Mouse (Mus musculus): ENCODE measurements around the gene Rab15. TPM values are rescaled to one million over a fixed set of nuclear protein-coding genes. Genes with fewer than 3 reads are reported as not detected.

Rab15 gene
- polyA plus RNA-seq, 1 experiment: 153 TPM

DNA sequence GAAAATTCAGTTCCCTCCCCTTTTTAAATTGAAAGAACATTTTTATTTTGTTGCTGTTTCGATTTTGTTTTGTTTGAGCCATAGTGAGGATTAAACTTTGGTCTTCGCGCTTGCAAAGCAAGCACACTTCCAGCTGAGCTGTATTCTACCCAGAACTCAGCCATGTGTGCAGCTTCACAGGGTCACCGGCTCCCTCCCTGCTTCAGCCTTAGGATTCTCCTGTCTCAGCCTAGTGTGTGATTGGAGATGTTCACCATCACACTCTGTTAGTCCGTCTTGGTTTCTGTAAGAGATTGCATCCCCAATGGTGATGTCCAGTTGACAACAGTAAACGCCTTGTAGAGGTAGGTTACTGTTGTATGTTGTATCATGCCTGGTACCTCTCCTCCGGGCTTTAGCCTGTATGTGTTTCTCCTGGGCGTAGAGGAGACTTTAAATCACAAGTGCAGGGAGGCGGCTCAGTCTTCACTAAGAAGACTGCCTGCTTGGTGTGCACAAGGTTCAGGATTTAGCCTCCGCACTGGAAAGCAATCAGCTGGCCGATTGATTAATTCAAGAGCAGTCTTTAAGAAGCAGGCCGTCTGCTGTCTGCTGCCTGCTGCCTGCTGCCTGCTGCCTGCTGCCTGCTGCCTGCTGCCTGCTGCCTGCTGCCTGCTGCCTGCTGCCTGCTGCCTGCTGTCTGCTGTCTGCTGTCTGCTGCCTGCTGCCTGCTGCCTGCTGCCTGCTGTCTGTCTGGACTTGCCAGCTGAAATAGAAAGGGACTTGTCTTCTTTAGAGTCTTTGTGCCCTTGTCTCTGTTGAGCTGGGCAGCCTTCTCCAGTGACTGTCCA lies 41.9 kb downstream of the Rab15 start:
- no peak for DNase-seq (ENCODE audit: extremely low spot score in 1 of 2, low spot score in 1 of 2)

GRCm38 (mm10) chr12:76779951-76780350 lies 42.8 kb downstream of the Rab15 start:
- DNase-seq (ENCODE audit: extremely low spot score in 1 of 2, low spot score in 1 of 2): no peak

- DNase-seq (ENCODE audit: extremely low spot score in 1 of 2, low spot score in 1 of 2): no peak
Observed at GRCm38 (mm10) chr12:76778305-76779083, 44.2 kb downstream of the Rab15 start.

DNA sequence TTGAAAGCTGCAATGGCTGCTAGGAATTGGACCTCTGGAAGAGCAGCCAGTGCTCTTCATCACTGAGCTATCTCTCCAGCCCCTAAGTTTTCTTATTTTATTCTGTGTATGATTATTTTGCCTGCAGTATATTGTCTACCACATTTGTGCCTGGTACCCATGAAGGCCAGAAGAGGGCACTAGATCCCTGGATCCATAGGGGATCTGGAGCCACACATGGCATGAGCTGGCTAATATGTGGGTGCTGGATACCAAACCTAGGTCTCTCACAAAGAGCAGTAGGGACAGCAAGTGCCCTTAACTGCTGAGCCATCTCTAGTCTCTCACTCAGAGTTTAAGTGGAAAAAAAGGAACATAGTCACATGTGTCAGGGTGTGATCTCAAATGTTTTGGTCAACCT lies 44.9 kb downstream of the Rab15 start:
- no peak for DNase-seq (ENCODE audit: extremely low spot score in 1 of 2, low spot score in 1 of 2)

DNA sequence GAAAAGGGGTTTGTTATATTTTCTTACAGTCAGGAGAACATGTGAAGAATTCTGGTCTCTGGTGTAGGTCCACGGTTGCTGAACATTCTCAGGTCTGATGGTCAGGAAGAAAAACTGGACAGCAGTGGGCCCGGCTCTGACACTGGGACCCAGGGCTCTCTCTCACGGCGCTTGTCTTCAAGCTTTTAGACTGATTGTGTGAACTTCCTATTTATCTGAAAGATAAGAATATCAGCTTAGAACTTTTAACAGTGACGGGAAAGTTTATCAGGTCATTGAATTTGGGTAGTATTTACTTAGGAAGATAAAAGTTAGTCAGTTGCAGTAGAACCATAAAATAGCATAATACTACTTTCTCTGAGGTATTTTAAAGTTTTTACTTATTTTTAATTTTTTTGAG lies 45.8 kb downstream of the Rab15 start:
- DNase-seq (ENCODE audit: extremely low spot score in 1 of 2, low spot score in 1 of 2): no peak

GRCm38 (mm10) chr12:76775132-76775531 lies 47.6 kb downstream of the Rab15 start:
- DNase-seq (ENCODE audit: extremely low spot score in 1 of 2, low spot score in 1 of 2): no peak

DNA sequence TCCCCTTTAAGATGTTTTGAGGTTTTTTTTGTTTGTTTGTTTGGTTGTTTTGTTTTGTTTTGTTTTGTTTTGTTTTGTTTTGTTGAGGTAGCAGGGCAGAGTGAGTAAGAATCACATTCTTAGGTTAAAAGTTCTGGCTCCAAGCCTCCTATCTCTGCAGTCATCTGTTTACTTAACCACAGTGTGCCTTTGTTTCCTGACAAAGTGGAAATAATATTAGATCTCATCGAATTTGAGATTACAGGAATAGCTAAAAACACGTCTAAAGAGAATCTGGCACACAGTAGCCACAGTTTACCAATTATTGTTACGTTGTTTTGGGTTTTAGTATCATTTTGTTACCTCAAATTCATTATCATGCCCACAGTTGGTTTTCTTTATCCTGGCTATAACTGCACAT lies 48.1 kb downstream of the Rab15 start:
- DNase-seq (ENCODE audit: extremely low spot score in 1 of 2, low spot score in 1 of 2): no peak

- DNase-seq (ENCODE audit: extremely low spot score in 1 of 2, low spot score in 1 of 2): no peak
Observed at GRCm38 (mm10) chr12:76771540-76771939, 51.2 kb downstream of the Rab15 start.

GRCm38 (mm10) chr12:76770841-76771500 lies 51.7 kb downstream of the Rab15 start:
- no peak for DNase-seq (ENCODE audit: extremely low spot score in 1 of 2, low spot score in 1 of 2)

DNA sequence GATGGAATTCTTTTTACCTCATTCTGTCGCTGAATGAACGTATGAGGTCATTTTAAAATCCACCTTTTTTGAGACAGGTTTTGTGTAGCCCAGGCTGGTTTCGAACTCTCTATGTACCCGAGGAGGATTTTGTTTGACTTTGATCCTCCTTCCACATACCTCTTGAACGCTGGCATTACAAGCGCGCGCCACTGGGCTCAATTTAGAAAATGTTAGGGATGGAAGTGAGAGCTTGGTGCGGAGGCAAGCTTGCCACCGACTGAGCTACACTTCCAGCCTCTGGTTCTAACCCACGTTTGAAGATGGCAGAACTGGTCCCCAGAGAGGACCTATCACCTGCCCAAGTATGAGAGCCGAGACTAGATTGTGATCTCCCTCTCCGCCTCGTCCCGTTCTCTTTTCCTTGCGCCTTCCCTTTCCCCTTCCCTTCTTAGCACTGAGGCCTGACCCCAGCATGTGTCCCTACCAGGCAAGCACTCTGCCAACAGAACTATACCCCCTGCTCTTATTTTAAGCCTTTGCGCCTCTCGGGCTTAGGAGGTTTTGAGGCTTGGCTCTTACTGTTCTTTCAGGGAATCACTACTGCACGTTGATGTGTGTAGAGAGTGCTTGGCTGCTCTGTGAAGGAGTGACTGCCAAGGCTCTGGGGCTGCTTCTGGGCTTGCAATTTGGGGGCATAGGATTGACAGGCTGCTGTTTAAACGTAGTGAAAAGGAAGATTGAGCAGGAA lies 56.6 kb downstream of the Rab15 start:
- DNase-seq (ENCODE audit: extremely low spot score in 1 of 2, low spot score in 1 of 2): no peak

GRCm38 (mm10) chr12:76765354-76765851 lies 57.3 kb downstream of the Rab15 start, which contains the start of the genes Churc1 and Fntb:
Gene Churc1, plus strand, starts transcription at chr12:76765538.
Gene Fntb, plus strand, starts transcription at chr12:76765589.
- DNase-seq (ENCODE audit: extremely low spot score in 1 of 2, low spot score in 1 of 2): peak; percentile 82 to 88

- DNase-seq (ENCODE audit: extremely low spot score in 1 of 2, low spot score in 1 of 2): peak; percentile 33 to 91
Observed at GRCm38 (mm10) chr12:76752652-76753318, 69.9 kb downstream of the Rab15 start.

DNA sequence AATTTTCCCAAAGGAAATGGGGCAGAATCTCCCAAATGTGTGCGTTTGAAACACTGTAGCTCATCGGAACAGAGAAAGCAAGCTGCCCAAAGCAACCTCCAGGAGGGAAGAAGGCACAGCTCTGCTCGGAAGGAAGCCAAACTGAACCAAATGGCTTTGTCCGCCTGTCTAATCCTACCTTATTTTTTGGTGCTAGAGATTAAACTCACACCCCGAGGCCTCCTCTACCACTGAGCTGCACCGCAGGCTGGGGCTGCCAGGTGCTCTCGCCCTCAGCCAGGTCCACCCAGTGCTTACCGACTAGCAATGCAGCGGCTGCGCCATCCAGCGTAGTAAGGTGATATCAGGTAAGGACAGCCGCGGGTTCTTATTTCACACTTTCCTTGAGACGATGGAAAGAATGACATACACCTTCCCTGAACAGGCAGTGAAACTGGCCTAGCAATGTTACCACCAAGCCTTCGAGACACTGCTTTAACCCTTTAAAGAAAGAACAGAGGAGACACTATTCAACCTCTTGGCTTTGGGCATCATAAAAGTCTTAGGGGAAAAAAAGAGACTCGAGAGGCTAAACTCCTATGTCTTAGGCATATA lies 71.7 kb downstream of the Rab15 start:
- no peak for DNase-seq (ENCODE audit: extremely low spot score in 1 of 2, low spot score in 1 of 2)

Other genes with a start within 250 kb of the Rab15 start
- gene Sptb, start 112.4 kb downstream of the Rab15 start, polyA plus RNA-seq (2012; rRNA removed): 32.1 and 33.9 TPM in 2 replicates
- 93.2 and 103 TPM in 2 replicates for gene Churc1, start 57.4 kb downstream of the Rab15 start, polyA plus RNA-seq (2012; rRNA removed)
- 28.4 and 28.9 TPM in 2 replicates for gene Fntb, start 57.3 kb downstream of the Rab15 start, polyA plus RNA-seq (2012; rRNA removed)
- gene Gpx2, start 27.4 kb downstream of the Rab15 start, polyA plus RNA-seq (2012; rRNA removed): 0.12 and 0.27 TPM in 2 replicates
- 51.5 and 66.9 TPM in 2 replicates for gene Max, start 139.3 kb upstream of the Rab15 start, polyA plus RNA-seq (2012; rRNA removed)